Mouse (Mus musculus) testis, postnatal 10 days (tissue): ENCODE data around the gene Taf1b.

Experiments
- DNase-seq: peaks from one replicate; pipeline ENCODE4 v3.0.0; 2021; ENCODE audit warnings: low spot score

Taf1b gene

DNA sequence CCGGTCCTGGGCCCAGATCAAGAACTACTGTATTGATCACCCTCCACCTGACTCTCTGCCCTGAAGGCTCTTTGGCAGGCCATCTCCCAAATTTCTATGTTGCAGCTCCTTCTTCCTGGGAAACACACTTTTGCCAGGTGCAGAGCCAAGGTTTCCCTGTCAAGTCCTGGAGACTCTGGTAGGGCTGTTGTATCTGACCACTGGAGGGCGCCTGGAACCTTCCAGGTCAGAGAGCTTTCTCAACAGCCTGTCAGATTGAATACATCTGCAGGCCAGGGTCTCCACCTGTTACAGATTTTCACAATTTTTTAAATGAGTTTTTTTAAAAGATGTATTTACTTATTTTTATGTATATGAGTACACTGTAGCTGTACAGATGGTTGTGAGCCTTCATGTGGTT, 105.1 kb downstream of the Taf1b start:
- DNase-seq = peak; percentile 89

DNA sequence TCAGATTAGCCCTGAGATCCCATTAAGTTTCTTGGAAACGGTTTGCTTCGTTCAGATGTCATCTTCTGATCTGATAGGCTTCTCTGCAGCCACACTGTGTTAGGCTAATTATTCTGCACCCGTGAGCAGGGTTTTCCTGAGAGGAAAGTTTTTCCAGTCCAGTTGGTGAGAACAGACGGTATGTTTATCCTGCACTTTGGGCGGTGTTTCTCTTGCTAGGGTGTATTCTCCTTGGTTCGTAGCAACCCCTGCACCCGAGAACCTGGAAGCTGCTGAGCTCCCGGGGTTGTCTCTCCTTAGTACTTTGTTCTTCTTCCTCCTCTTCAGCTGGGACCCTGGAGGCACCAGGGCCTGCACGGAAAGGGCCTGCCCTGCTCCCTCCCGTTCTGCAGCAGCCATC, 108.0 kb downstream of the Taf1b start:
- no peak for DNase-seq
